Mouse (Mus musculus) intestine, embryonic 15.5 days (tissue): ENCODE data around the gene Atxn7. TPM values are rescaled to one million over a fixed set of nuclear protein-coding genes. Genes with fewer than 3 reads are reported as not detected.
A peak's percentile ranks its signal among the peaks of the same experiment; 100 is the strongest.

Source experiments
- ATAC-seq: fragments of 200-750 bp; cut with Nextera tagmentation; 2 replicates; pipeline ENCODE4 v1.8.0; 2017; ENCODE audit warnings: moderate TSS enrichment, moderate library complexity
- H3K27ac ChIP-seq: fragments of 300-500 bp; sonication (generic); 2 replicates; pipeline ENCODE4 v1.5.1; 2015; ENCODE audit warnings: mild to moderate bottlenecking, inconsistent platforms
- H3K27me3 ChIP-seq: fragments of 300-500 bp; sonication (generic); replicated peaks from 2 replicates; pipeline ENCODE4 v1.6.1; 2015; ENCODE audit warnings: inconsistent platforms
- H3K36me3 ChIP-seq: fragments of 300-500 bp; sonication (generic); 2 replicates; pipeline ENCODE4 v1.6.1; 2015; ENCODE audit warnings: inconsistent platforms
- H3K4me1 ChIP-seq: fragments of 300-500 bp; sonication (generic); replicated peaks from 2 replicates; pipeline ENCODE4 v1.6.1; 2015; ENCODE audit warnings: inconsistent platforms
- H3K4me2 ChIP-seq: fragments of 300-500 bp; sonication (generic); replicated peaks from 2 replicates; pipeline ENCODE4 v1.6.1; 2015; ENCODE audit warnings: mild to moderate bottlenecking, inconsistent platforms
- H3K4me3 ChIP-seq: fragments of 300-500 bp; sonication (generic); replicated peaks from 2 replicates; pipeline ENCODE4 v1.5.1; 2015; ENCODE audit warnings: inconsistent platforms
- H3K9ac ChIP-seq: fragments of 300-500 bp; sonication (generic); 2 replicates; pipeline ENCODE4 v1.6.1; 2015; ENCODE audit warnings: inconsistent platforms
- H3K9me3 ChIP-seq: fragments of 300-500 bp; sonication (generic); 2 replicates; pipeline ENCODE4 v1.6.1; 2016; ENCODE audit warnings: inconsistent platforms
- WGBS: fragments of 180-500 bp; shearing (Covaris S2); methylation state at CpG from one replicate; pipeline ENCODE4 v1.1.7; 2015; 5-methylcytosine and 5-hydroxymethylcytosine counted together
- polyA plus RNA-seq: library from polyadenylated mRNA; unstranded; fragments of >200 nt; fragmentation: Nextera tagmentation; extraction: Ambion mirVana; gene quantifications from 2 replicates; pipeline ENCODE4 v1.2.1, GENCODE M21; 2015

Atxn7 gene
- polyA plus RNA-seq, 1 experiment from 2014 or later = 3.6 TPM

DNA sequence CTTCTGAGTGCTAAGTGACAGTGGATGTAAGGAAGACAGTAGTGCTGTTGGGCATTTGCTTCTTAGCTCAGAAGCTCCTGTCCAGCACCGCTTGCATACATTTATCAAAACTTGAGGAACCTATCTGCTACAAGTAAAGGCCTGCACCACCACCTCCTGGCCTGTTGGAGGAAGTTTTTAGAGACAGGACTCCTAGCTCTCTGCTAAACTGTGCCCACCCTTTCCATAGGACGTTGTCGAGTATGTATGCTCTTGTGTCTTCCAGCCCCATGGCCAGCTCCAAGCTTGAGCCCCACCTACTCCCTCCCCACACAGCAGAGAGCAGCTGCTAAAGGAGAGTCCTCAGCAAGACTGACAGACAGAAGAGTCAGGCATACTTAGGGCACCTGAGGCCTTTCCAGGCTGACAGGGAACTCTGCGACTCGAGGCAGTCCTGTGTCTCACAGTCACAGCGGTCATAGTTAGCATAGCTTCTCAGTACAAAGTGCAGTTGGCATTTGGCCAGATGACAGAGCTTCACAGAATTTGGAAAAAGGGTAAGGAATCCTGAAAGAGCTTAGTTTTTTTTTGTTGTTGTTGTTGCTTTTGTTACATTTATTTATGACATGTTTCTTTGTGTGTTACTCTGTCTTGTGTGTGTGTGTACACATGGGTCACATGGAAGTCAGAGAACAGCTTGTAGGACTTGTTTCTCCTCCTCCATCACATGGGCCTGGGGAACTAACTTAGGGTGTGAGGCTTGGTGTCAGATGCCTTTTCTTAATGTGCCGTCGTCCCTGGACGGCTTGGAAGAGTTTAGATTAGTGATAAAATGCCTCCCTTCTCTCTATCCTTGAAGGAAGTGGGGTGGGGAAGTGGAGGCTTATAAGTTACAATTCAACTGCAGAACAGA is 34.2 kb downstream of the Atxn7 start:
- no peaks in the 10 kb centered on the region for H3K36me3 ChIP-seq
- ATAC-seq = peak; percentile 80
- H3K27ac ChIP-seq = no peak overlapping the region
- no peaks in the 10 kb centered on the region for H3K4me1 ChIP-seq
- H3K27me3 ChIP-seq = no peaks in the 10 kb centered on the region
- H3K4me2 ChIP-seq = no peak overlapping the region
- H3K9me3 ChIP-seq = no peaks in the 10 kb centered on the region
- no peak overlapping the region for H3K9ac ChIP-seq
- WGBS = 51% methylated on average over 9 of the region's 9 CpGs
- no peak overlapping the region for H3K4me3 ChIP-seq

DNA sequence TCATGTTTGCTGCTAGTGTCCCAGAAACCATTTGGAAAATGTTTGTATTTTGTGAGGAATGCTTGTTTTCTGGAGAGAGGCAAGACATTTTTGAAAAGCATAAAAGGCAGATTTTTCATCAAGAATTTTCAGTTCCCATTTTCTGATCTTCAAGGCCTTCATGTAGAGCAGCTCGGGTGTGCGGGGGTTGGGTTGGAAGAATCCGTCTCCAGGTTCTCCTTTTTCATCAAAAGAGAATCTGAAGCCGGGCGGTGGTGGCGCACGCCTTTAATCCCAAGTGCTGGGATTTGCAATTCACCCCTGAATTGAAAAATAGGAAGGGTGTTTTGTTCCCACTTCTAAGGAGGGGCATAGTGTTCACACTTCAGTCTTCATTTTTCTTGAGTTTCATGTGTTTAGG is 41.5 kb downstream of the Atxn7 start:
- ATAC-seq = no peak
- Histone ChIP-seq H3K36me3 (no peaks in the 10 kb centered on the region), H3K9me3 (no peaks in the 10 kb centered on the region), H3K27me3 (no peaks in the 10 kb centered on the region), H3K4me2 (no peak overlapping the region), H3K9ac (no peak overlapping the region), H3K4me3 (no peak overlapping the region), H3K4me1 (no peaks in the 10 kb centered on the region), H3K27ac (no peak overlapping the region)
- 95% methylated on average over 7 of the region's 7 CpGs for WGBS

DNA sequence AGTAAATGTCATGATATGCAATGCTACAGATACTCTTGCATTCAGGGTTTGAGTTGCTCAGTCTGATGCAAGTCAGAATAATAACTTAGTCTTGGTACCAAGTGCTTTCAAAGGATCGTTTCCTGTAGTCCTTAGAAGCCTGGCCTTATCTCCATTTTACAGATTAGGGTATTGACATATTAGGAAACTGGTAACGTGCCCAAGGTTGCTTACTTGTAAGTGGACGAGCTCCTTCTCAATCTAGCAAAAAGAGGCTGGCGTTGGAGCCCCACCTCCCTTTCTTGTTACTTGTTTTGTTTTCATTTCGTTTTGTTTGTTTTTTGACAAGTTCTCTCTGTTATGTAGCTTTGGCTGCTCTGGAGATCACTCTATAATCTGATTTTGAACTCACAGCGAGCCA is 48.5 kb downstream of the Atxn7 start:
- ATAC-seq = no peak

DNA sequence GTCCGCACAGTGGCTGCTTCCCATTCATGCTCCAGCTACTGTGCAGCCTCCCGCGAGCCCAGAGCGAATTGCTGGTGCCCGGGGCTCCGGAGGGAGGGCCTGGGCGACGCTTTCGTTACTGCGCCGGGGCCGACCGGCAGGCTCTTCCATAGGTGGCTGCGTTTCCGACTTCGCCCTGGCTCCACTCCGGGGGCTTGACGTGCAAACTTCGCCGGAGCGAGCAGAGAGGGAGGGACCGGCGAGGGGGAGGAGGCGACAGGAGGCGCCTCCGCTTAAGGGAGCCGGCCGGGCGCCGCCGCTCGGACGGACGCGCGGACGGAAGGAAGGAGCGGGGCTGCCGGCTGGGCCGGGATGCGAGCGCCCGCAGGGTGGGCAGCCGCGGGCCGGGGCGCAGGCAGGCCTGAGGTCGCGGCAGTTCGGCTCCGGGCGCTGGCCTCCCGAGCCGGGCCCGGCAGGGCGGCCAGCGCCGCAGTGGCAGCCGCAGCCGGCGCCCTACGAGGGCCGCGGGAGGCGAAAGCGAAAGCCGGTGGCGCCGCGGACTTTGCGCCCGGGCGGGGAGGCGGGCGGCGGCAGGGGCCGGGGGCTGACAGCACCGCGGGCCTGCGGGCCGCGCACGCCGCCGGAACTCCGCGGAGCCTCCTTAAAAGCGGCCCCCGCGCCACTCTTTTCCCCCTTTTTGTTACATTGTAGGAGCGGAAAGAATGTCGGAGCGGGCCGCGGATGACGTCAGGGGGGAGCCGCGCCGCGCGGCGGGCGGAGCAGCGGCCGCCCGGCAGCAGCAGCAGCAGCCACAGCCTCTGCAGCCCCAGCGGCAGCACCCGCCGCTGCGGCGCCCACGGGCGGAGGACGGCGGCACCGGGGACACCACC is 51.4 kb downstream of the Atxn7 start:
- H3K27me3 ChIP-seq = no peaks in the 10 kb centered on the region
- under 1% methylated on average over 71 of the region's 116 CpGs for WGBS
- H3K4me3 ChIP-seq = peak overlapping the region; percentile 86
- no peaks in the 10 kb centered on the region for H3K36me3 ChIP-seq
- H3K4me1 ChIP-seq = peaks cover 7% of the 10 kb centered on the region; the same call in 1 of the 2 replicates
- ATAC-seq = peak; percentile 95
- peak overlapping the region; percentile 86 for H3K4me2 ChIP-seq
- peak overlapping the region; percentile 100 for H3K27ac ChIP-seq
- H3K9me3 ChIP-seq = no peaks in the 10 kb centered on the region
- peak overlapping the region; percentile 95 for H3K9ac ChIP-seq

More for the DNA sequence above, 48.5 kb downstream of the Atxn7 start:
- Histone ChIP-seq H3K9me3 (no peaks in the 10 kb centered on the region), H3K4me1 (peaks cover 7% of the 10 kb centered on the region; the same call in 1 of the 2 replicates), H3K27ac (no peak overlapping the region), H3K27me3 (no peaks in the 10 kb centered on the region), H3K36me3 (no peaks in the 10 kb centered on the region), H3K4me3 (no peak overlapping the region), H3K4me2 (no peak overlapping the region), H3K9ac (no peak overlapping the region)
- 63% methylated on average over 6 of the region's 6 CpGs for WGBS

DNA sequence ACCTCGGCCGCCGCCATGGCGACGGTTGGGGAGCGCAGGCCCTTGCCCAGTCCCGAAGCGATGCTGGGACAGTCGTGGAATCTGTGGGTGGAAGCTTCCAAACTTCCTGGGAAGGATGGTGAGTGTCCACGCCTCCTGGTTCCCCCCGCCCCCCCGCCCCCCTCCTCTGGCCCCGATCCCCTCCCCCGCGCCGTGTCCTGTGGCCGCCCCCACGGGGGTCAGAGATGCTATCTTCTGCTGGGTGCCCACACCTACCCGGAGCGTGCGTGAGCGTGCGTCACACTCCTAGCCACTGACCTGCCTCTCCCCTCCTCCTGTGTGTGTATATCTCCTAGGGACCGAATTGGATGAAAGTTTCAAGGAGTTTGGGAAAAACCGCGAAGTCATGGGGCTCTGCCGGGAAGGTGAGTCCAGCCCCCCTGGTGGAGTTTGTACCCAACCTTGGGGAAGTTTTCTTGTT is 52.0 kb downstream of the Atxn7 start:
- H3K9me3 ChIP-seq = no peaks in the 10 kb centered on the region
- H3K27ac ChIP-seq = peak overlapping the region; percentile 100
- peak overlapping the region; percentile 86 for H3K4me2 ChIP-seq
- H3K36me3 ChIP-seq = no peaks in the 10 kb centered on the region
- WGBS = under 1% methylated on average over 21 of the region's 27 CpGs
- H3K27me3 ChIP-seq = no peaks in the 10 kb centered on the region
- peak; percentile 65 for ATAC-seq
- peaks cover 7% of the 10 kb centered on the region; the same call in 1 of the 2 replicates for H3K4me1 ChIP-seq
- H3K4me3 ChIP-seq = peak overlapping the region; percentile 86
- peak overlapping the region; percentile 95 for H3K9ac ChIP-seq

DNA sequence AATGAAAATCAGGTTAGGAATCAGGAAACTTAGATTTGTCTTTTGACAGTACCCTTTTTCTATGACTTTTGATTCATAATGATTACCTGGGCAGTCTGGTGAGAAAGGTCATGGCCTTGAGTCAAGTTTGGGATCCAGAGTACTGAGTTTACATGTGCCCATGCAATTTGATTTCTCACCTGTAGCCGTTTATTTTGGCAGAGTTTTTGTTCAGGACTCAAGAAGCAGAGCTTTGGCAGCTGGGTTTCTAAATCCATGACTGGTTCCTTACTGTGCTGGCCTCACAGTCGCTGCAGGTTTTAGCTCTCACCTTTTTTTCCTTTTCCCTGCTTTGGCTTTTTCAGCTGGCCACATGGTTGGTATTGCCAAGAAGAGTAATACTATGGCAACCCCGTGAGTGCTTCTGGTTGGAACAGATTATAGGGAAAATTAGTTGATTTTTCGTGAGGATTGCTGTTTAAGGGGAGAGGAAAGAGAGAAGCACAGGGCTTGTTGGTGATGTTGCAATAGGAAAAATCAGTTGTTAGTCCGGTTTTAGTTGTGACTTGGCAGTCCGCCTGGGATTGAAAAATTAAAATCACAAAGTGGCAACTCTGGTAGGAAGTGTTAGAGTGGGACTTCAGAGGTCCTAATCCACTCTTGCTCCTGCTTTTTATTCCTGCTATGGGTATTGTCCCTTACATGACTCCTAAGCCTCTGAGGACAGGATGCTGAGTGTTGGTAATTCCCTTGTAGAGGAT is 53.6 kb downstream of the Atxn7 start:
- H3K27ac ChIP-seq = no peak overlapping the region
- WGBS = 77% methylated on average over 6 of the region's 6 CpGs
- no peak overlapping the region for H3K9ac ChIP-seq
- no peak for ATAC-seq
- H3K27me3 ChIP-seq = no peaks in the 10 kb centered on the region
- no peak overlapping the region for H3K4me2 ChIP-seq
- no peaks in the 10 kb centered on the region for H3K9me3 ChIP-seq
- no peak overlapping the region for H3K4me3 ChIP-seq
- H3K4me1 ChIP-seq = peaks cover 7% of the 10 kb centered on the region; the same call in 1 of the 2 replicates
- no peaks in the 10 kb centered on the region for H3K36me3 ChIP-seq

DNA sequence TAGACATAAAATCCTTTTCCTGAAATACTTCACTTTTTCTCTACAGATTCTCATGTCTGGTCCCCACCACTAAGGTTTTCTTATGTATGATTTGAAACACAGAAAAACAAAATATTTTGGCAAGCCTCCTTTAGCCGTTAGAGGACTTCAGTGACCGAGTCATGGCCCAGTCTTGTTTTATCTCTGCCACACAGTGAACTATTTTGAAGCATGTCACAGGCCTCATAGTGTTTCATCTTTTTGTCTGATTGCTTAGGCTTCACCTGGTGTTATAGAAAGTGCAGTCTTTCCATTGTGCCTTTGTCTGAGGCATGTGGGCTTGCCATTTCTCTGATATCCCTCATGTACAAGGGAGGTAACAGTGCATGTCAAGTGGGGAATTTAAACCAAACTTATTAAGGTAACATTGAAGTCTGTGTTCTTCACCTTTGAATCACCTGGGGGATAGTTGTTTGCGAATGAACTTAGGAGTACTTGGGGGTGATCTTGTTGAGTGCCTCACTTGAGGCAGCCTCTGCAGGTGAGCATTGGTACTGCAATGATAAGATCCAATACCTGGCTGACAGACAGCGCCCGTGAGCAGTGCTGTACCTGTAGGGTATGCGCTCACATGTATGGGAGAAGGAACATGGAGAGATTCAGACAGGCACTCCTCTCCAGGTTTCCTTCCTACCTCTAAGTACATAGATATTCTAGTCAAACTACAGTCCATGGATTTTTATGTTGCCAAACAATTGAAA is 58.1 kb downstream of the Atxn7 start:
- no peaks in the 10 kb centered on the region for H3K4me1 ChIP-seq
- H3K4me2 ChIP-seq = no peak overlapping the region
- H3K36me3 ChIP-seq = 0 out of 2 replicates have a peak, but pooled peaks cover 6% of the 10 kb centered on the region
- H3K27me3 ChIP-seq = no peaks in the 10 kb centered on the region
- no peaks in the 10 kb centered on the region for H3K9me3 ChIP-seq
- H3K27ac ChIP-seq = no peak overlapping the region
- 82% methylated on average over 6 of the region's 6 CpGs for WGBS
- H3K4me3 ChIP-seq = no peak overlapping the region
- 0 out of 2 replicates have a peak, but pooled peaks have one; percentile 59 for ATAC-seq
- no peak overlapping the region for H3K9ac ChIP-seq

DNA sequence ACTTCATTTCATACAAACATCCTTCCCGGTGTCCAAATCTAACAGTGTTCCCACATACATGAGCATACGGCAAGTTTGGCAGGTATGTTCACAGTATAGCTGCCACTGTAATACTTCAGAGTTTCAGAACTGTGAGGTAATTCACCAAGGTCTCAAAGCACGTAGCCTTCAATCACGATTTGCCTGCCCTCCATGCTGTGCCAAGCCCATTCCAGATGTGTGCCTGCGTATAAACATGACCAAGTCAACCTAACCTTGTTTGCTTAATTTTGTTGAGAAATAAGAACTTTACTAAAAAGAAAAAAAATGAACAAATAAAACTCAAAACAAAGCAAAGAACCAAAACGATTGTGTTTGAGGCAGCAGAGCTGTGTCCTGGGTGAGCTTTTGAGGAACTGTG is 60.0 kb downstream of the Atxn7 start:
- no peaks in the 10 kb centered on the region for H3K4me1 ChIP-seq
- WGBS = 90% methylated on average over 6 of the region's 6 CpGs
- no peak overlapping the region for H3K9ac ChIP-seq
- no peak for ATAC-seq
- 0 out of 2 replicates have a peak, but pooled peaks cover 6% of the 10 kb centered on the region for H3K36me3 ChIP-seq
- H3K4me3 ChIP-seq = no peak overlapping the region
- H3K9me3 ChIP-seq = no peaks in the 10 kb centered on the region
- H3K27ac ChIP-seq = no peak overlapping the region
- H3K4me2 ChIP-seq = no peak overlapping the region
- no peaks in the 10 kb centered on the region for H3K27me3 ChIP-seq

DNA sequence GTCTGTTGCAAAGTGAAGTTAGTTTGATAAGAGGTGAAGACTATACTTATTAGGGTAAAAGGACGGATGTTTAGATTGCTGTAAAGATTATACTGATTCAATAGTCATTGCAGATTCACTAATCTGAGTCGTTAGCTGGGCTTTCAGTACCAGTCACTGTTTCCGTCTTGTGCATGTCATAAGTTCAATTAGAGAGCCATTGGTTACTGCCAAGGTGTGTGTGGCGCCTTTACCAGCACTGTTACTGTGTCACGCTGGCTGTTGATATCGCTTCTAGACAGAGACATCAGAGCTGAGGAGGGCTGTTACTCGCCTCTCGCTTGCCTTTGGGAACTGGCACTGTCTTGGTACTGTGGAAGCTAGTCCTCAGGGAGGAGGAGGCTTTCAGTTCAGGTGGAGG is 64.6 kb downstream of the Atxn7 start:
- Histone ChIP-seq H3K36me3 (peaks cover 1% of the 10 kb centered on the region; the same call in 1 of the 2 replicates), H3K9ac (no peak overlapping the region), H3K27me3 (no peaks in the 10 kb centered on the region), H3K4me3 (no peak overlapping the region), H3K9me3 (no peaks in the 10 kb centered on the region), H3K4me1 (no peaks in the 10 kb centered on the region), H3K27ac (no peak overlapping the region), H3K4me2 (no peak overlapping the region)
- 88% methylated on average over 8 of the region's 8 CpGs for WGBS
- ATAC-seq = no peak

DNA sequence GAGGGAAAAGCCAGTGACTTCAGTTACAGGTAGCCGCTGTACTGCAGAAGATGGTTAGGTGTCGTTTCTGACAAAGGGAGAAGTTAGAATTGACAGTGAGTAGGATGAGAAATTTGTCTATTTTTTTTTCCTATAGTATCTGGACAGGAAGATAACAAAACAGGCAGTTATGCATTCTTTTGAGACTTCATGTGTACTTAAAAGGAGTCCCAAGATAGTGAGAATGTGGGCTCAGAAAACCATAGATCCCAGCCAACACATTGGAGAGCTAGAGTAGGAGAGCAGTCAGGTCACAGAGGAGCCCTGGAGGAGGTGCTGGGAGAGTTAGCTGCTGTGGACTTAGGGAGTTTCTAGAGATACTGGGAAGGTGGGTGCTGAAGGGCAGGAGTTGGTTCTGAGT is 69.4 kb downstream of the Atxn7 start:
- no peak for ATAC-seq
- H3K27me3 ChIP-seq = no peaks in the 10 kb centered on the region
- H3K4me1 ChIP-seq = no peaks in the 10 kb centered on the region
- H3K4me2 ChIP-seq = no peak overlapping the region
- no peak overlapping the region for H3K27ac ChIP-seq
- 91% methylated on average over 2 of the region's 2 CpGs for WGBS
- no peak overlapping the region for H3K9ac ChIP-seq
- no peaks in the 10 kb centered on the region; the same call in 1 of the 2 replicates for H3K36me3 ChIP-seq
- no peaks in the 10 kb centered on the region for H3K9me3 ChIP-seq
- H3K4me3 ChIP-seq = no peak overlapping the region

DNA sequence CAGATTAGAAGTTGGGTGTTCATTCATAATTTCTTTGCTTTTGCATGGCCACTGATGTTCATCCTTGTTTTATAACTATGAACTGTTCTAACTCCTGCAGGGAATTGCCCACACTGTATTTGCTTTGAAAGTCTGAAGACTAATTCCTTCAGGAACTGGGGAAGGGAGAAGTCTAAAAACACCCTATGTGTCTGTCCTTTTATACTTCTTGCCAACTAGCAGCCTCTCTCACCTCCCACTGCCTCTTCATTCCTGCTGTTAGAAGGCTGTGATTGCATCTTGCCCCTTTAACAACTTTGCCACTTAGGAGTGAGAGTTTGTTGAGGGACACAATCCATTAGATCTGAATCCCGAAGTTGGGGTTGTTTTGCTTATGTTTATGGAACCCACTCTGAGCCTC is 71.6 kb downstream of the Atxn7 start:
- Histone ChIP-seq H3K27ac (no peak overlapping the region), H3K9ac (no peak overlapping the region), H3K9me3 (no peaks in the 10 kb centered on the region), H3K4me2 (no peak overlapping the region), H3K4me3 (no peak overlapping the region), H3K36me3 (no peaks in the 10 kb centered on the region; the same call in 1 of the 2 replicates), H3K4me1 (no peaks in the 10 kb centered on the region), H3K27me3 (no peaks in the 10 kb centered on the region)
- ATAC-seq = no peak
- WGBS = 77% methylated on average over 1 of the region's 1 CpGs
